Mouse (Mus musculus) bone marrow, adult 2 months (tissue): Measurements from ENCODE around the gene Atp2c2.

Source experiments
- CTCF ChIP-seq: fragments of 200-500 bp; IDR thresholded peaks from 2 replicates; pipeline ENCODE4 v1.5.1; 2011; ENCODE audit warnings: low read length, control low read depth; ENCODE audit not compliant: control insufficient read depth, insufficient read depth
- POLR2A ChIP-seq: fragments of 200-500 bp; IDR thresholded peaks from 2 replicates; pipeline ENCODE4 v1.6.1; 2011; ENCODE audit warnings: low read depth, mild to moderate bottlenecking, control low read depth, low read length, borderline replicate concordance; ENCODE audit not compliant: control insufficient read depth

GRCm38 (mm10) chr8:119699549-119700134 lies at the start of gene Atp2c2:
- TF ChIP-seq CTCF: no peak
- no peak for TF ChIP-seq POLR2A
